Mouse (Mus musculus): ENCODE measurements at regions not wholly inside any gene's neighbourhood (a gene's known extent, or its start where the extent isn't known, plus 50 kb on each side); places are given as distances from the start of the nearest gene placed in this dataset.

GRCm38 (mm10) chr10:10216892-10217291 is 255.2 kb downstream of the Adgb start:
- no peaks in the 10 kb centered on the region for H3K27me3 ChIP-seq (replicated peaks; ENCODE audit: insufficient read depth, low read length)
- DNase-seq (ENCODE audit: low spot score) (no peak), ATAC-seq (no peak)
- H3K4me2 ChIP-seq (replicated peaks; ENCODE audit: low read depth, low read length): no peak overlapping the region
- no peak overlapping the region for H3K9ac ChIP-seq (replicated peaks; ENCODE audit: low read depth)
- no peaks in the 10 kb centered on the region for H3K9me3 ChIP-seq (ENCODE audit: low read length)
- no peak for TF ChIP-seq EP300 (IDR thresholded peaks at IDR 0.05)
- TF ChIP-seq CTCF (IDR thresholded peaks at IDR 0.05): no peak
- H3K4me1 ChIP-seq (ENCODE audit: insufficient read depth, low read depth, low read length): no peaks in the 10 kb centered on the region
- H3K36me3 ChIP-seq (ENCODE audit: insufficient read depth, low read length): no peaks in the 10 kb centered on the region
- WGBS: 80% methylated on average over 3 of the region's 3 CpGs
- H3K27ac ChIP-seq (ENCODE audit: low read length): no peak overlapping the region
- H3K4me3 ChIP-seq (ENCODE audit: low read depth, low read length): no peak overlapping the region

DNA sequence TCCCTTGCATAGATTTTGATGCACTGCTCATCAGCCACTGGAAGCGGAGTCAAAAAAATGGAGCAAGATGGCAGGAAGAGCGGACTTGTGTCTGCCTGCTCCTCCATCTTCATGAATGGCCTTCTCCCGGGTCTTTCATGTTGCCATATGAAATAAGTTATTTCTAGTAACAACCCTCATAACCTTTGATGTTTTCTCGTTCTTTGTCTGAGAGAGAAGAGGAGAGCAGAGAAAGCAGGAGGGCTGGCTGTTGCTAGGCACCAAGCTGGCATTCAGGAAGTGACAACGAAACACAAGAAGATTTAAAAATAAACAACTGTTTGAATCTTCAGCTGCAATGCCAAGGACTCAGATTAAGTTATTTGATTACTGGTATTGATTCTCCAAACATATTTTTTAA is 256.8 kb downstream of the Adgb start:
- H3K27ac ChIP-seq (ENCODE audit: low read length): no peak overlapping the region
- H3K9ac ChIP-seq (replicated peaks; ENCODE audit: low read depth): no peak overlapping the region
- no peaks in the 10 kb centered on the region for H3K4me1 ChIP-seq (ENCODE audit: insufficient read depth, low read depth, low read length)
- no peak overlapping the region for H3K4me3 ChIP-seq (ENCODE audit: low read depth, low read length)
- no peaks in the 10 kb centered on the region for H3K9me3 ChIP-seq (ENCODE audit: low read length)
- TF ChIP-seq CTCF (IDR thresholded peaks at IDR 0.05): no peak
- TF ChIP-seq EP300 (IDR thresholded peaks at IDR 0.05): no peak
- 56% methylated on average over 5 of the region's 5 CpGs for WGBS
- H3K27me3 ChIP-seq (replicated peaks; ENCODE audit: insufficient read depth, low read length): no peaks in the 10 kb centered on the region
- H3K36me3 ChIP-seq (ENCODE audit: insufficient read depth, low read length): no peaks in the 10 kb centered on the region
- H3K4me2 ChIP-seq (replicated peaks; ENCODE audit: low read depth, low read length): no peak overlapping the region
- DNase-seq (ENCODE audit: low spot score): no peak
- no peak for ATAC-seq

GRCm38 (mm10) chr10:10208354-10208753 is 263.8 kb downstream of the Adgb start:
- H3K9ac ChIP-seq (replicated peaks; ENCODE audit: low read depth): no peak overlapping the region
- no peaks in the 10 kb centered on the region for H3K27me3 ChIP-seq (replicated peaks; ENCODE audit: insufficient read depth, low read length)
- H3K9me3 ChIP-seq (ENCODE audit: low read length): no peaks in the 10 kb centered on the region
- TF ChIP-seq EP300 (IDR thresholded peaks at IDR 0.05) (no peak), CTCF (IDR thresholded peaks at IDR 0.05) (no peak)
- ATAC-seq: no peak
- H3K4me3 ChIP-seq (ENCODE audit: low read depth, low read length): no peak overlapping the region
- H3K27ac ChIP-seq (ENCODE audit: low read length): no peak overlapping the region
- H3K4me1 ChIP-seq (ENCODE audit: insufficient read depth, low read depth, low read length): no peaks in the 10 kb centered on the region
- H3K36me3 ChIP-seq (ENCODE audit: insufficient read depth, low read length): no peaks in the 10 kb centered on the region
- H3K4me2 ChIP-seq (replicated peaks; ENCODE audit: low read depth, low read length): no peak overlapping the region
- no peak for DNase-seq (ENCODE audit: low spot score)
- 76% methylated on average over 5 of the region's 5 CpGs for WGBS

- no peak for TF ChIP-seq EP300 (IDR thresholded peaks at IDR 0.05)
- no peak for TF ChIP-seq CTCF (IDR thresholded peaks at IDR 0.05)
- H3K4me2 ChIP-seq (replicated peaks; ENCODE audit: low read depth, low read length): no peak overlapping the region
- no peaks in the 10 kb centered on the region for H3K36me3 ChIP-seq (ENCODE audit: insufficient read depth, low read length)
- no peak overlapping the region for H3K27ac ChIP-seq (ENCODE audit: low read length)
- H3K9me3 ChIP-seq (ENCODE audit: low read length): no peaks in the 10 kb centered on the region
- DNase-seq (ENCODE audit: low spot score): no peak
- H3K4me1 ChIP-seq (ENCODE audit: insufficient read depth, low read depth, low read length): no peaks in the 10 kb centered on the region
- no peak overlapping the region for H3K4me3 ChIP-seq (ENCODE audit: low read depth, low read length)
- no peaks in the 10 kb centered on the region for H3K27me3 ChIP-seq (replicated peaks; ENCODE audit: insufficient read depth, low read length)
- no peak overlapping the region for H3K9ac ChIP-seq (replicated peaks; ENCODE audit: low read depth)
- WGBS: 61% methylated on average over 7 of the region's 7 CpGs
- ATAC-seq: no peak
These were observed 266.2 kb downstream of the Adgb start for GRCm38 (mm10) chr10:10205805-10206520.

DNA sequence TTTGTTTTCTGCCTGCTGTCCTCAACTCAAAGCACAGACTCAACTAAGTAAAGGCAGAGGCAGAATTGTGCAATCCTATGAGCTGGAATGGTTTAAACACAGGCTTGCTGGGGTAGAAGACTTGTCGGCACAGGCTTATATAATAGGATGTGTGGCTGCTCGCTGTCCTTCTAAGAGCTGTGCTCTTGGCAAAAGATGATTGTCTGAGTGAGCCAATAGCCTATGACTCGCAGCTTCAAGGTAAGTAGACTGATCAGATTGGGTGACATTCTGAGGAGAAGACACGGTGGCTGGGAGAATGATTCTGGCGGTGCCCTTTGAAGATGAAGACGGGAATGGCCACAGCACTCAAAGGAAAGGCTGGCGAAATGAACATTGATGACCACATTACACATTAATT is 268.1 kb downstream of the Adgb start:
- TF ChIP-seq CTCF (IDR thresholded peaks at IDR 0.05) (no peak), EP300 (IDR thresholded peaks at IDR 0.05) (no peak)
- no peak overlapping the region for H3K27ac ChIP-seq (ENCODE audit: low read length)
- no peaks in the 10 kb centered on the region for H3K9me3 ChIP-seq (ENCODE audit: low read length)
- no peaks in the 10 kb centered on the region for H3K4me1 ChIP-seq (ENCODE audit: insufficient read depth, low read depth, low read length)
- no peaks in the 10 kb centered on the region for H3K27me3 ChIP-seq (replicated peaks; ENCODE audit: insufficient read depth, low read length)
- no peaks in the 10 kb centered on the region for H3K36me3 ChIP-seq (ENCODE audit: insufficient read depth, low read length)
- 89% methylated on average over 7 of the region's 7 CpGs for WGBS
- no peak overlapping the region for H3K4me2 ChIP-seq (replicated peaks; ENCODE audit: low read depth, low read length)
- ATAC-seq (no peak), DNase-seq (ENCODE audit: low spot score) (no peak)
- no peak overlapping the region for H3K4me3 ChIP-seq (ENCODE audit: low read depth, low read length)
- no peak overlapping the region for H3K9ac ChIP-seq (replicated peaks; ENCODE audit: low read depth)

GRCm38 (mm10) chr10:10190308-10190707 is 281.8 kb downstream of the Adgb start:
- TF ChIP-seq EP300 (IDR thresholded peaks at IDR 0.05) (no peak), CTCF (IDR thresholded peaks at IDR 0.05) (no peak)
- no peak for ATAC-seq
- Histone ChIP-seq H3K4me1 (ENCODE audit: insufficient read depth, low read depth, low read length) (no peaks in the 10 kb centered on the region), H3K4me3 (ENCODE audit: low read depth, low read length) (no peak overlapping the region), H3K27ac (ENCODE audit: low read length) (no peak overlapping the region), H3K9me3 (ENCODE audit: low read length) (no peaks in the 10 kb centered on the region), H3K27me3 (replicated peaks; ENCODE audit: insufficient read depth, low read length) (no peaks in the 10 kb centered on the region), H3K9ac (replicated peaks; ENCODE audit: low read depth) (no peak overlapping the region), H3K4me2 (replicated peaks; ENCODE audit: low read depth, low read length) (no peak overlapping the region), H3K36me3 (ENCODE audit: insufficient read depth, low read length) (no peaks in the 10 kb centered on the region)
- DNase-seq (ENCODE audit: low spot score): no peak
- WGBS: 71% methylated on average over 2 of the region's 2 CpGs

DNA sequence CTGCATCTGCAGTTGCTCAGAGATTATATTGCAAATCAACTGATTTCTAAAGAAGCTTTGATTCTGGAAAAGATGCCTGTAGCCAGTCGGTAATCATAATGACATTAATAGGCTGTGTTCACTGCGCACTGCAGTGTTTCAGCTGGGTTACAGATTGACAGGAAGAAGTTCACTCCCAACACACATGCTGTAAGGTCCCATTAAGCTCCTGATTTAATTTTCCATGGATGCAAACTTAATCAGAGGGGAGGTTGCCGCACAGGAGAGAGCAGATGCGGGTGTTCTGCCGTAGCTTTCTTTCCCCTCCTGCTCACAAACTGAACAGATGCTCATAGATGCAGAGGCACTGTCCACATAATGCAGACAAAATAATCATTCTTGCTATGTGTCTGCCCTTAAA is 284.0 kb downstream of the Adgb start:
- Histone ChIP-seq H3K4me3 (ENCODE audit: low read depth, low read length) (no peak overlapping the region), H3K4me1 (ENCODE audit: insufficient read depth, low read depth, low read length) (no peaks in the 10 kb centered on the region), H3K27me3 (replicated peaks; ENCODE audit: insufficient read depth, low read length) (no peaks in the 10 kb centered on the region), H3K36me3 (ENCODE audit: insufficient read depth, low read length) (no peaks in the 10 kb centered on the region), H3K4me2 (replicated peaks; ENCODE audit: low read depth, low read length) (no peak overlapping the region), H3K9me3 (ENCODE audit: low read length) (no peaks in the 10 kb centered on the region), H3K27ac (ENCODE audit: low read length) (no peak overlapping the region), H3K9ac (replicated peaks; ENCODE audit: low read depth) (no peak overlapping the region)
- no peak for TF ChIP-seq EP300 (IDR thresholded peaks at IDR 0.05)
- TF ChIP-seq CTCF (IDR thresholded peaks at IDR 0.05): no peak
- ATAC-seq (no peak), DNase-seq (ENCODE audit: low spot score) (no peak)
- WGBS: 90% methylated on average over 5 of the region's 5 CpGs

Data from lung, postnatal 0 days (tissue).